Mouse (Mus musculus): Measurements from ENCODE around the gene Ubxn2a. TPM values are rescaled to one million over a fixed set of nuclear protein-coding genes. Genes with fewer than 3 reads are reported as not detected.
"Not testable (repeated sequence)": the region's sequence is repeated elsewhere in the genome, so short reads cannot be mapped to it uniquely, and the experiment has no call there.

The Ubxn2a gene
- total RNA-seq (2021): 10 to 100 TPM; 50.1 TPM
- 7.1 and 8.6 TPM in 2 replicates for polyA plus RNA-seq (2012; rRNA removed)
- long read RNA-seq, transcript Ubxn2a-201 (7 exons, 2,696 nt): major isoform, 21 of 32 reads
- long read RNA-seq, partial matches to known transcripts: 3 of 32 reads
- long read RNA-seq, other reads (novel, unspliced or antisense): 7 of 32 reads

DNA sequence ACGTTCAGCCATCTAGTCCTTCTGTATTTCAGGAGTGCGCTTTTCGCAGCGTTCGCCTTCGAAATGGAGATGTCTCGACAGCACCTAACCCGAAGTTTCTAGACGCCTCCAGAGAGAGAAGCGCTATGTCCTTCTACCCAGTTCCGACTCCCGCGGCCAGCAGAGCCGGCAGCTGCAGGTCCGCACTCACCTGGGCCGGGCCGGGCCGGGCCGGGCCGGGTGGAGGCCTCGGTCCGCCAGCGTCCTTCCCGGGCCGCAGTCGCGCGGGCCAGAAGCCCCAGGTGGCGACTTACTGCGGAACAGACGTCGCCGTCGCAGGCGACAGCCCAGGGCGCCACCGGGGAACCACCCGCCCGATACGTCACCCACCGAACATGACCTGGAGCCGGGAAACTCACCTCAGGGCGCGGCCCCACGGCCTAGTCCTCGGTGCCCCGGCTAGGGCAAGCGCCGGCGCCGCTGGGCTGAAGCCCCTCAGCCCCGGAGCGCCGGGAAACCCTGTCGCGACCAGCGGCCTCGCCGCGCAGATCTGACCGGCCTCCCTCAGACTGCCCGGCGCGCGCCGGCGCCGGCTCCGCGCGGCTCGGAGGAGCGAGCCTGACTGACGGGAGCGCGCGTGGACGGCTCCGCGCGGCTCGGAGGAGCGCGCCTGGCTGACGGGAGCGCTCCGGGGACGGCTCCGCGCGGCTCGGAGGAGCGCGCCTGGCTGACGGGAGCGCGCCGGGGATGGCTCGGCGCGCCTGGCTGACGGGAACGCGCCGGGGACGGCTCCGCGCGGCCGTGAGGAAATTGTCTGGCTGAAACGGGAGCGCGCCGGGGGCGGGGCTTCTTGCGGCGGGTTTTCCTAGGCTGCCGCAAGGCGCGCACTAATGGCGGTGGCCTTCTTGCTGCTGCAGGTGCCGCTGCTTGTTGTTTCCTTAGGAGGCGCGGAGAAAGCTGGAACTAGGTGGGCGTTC is at the start of gene Ubxn2a:
Ubxn2a (minus strand) TSS at position 755 of the 956 bp plus-strand sequence.
- DNase-seq: peak; percentile 98

GRCm38 (mm10) chr12:4953156-4953555 is 45.7 kb upstream of the Ubxn2a start:
- peak; percentile 15 for DNase-seq

DNA sequence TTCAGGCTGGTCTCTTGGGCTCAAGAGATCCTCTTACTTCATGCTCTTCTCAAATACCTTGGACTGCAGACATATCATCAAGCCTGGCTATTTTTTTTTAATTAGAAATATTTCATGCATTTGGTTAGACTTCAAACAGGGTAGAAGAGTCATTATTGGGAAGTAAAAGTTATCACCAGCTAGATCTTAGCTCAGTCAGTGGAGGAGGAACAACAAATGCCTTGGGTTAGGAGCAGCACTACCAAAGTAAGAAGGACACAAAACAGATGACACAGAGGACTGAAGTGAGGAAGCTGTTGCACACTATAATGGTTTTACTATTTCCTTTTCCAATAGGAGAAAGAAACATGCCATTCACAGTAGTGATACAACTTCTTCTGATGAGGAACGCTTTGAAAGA is 44.8 kb upstream of the Ubxn2a start:
- DNase-seq: no peak

- no peak for DNase-seq
These were observed 23.5 kb upstream of the Ubxn2a start for GRCm38 (mm10) chr12:4930820-4931548.

GRCm38 (mm10) chr12:4928197-4928596 is 20.7 kb upstream of the Ubxn2a start:
- DNase-seq: no peak

DNA sequence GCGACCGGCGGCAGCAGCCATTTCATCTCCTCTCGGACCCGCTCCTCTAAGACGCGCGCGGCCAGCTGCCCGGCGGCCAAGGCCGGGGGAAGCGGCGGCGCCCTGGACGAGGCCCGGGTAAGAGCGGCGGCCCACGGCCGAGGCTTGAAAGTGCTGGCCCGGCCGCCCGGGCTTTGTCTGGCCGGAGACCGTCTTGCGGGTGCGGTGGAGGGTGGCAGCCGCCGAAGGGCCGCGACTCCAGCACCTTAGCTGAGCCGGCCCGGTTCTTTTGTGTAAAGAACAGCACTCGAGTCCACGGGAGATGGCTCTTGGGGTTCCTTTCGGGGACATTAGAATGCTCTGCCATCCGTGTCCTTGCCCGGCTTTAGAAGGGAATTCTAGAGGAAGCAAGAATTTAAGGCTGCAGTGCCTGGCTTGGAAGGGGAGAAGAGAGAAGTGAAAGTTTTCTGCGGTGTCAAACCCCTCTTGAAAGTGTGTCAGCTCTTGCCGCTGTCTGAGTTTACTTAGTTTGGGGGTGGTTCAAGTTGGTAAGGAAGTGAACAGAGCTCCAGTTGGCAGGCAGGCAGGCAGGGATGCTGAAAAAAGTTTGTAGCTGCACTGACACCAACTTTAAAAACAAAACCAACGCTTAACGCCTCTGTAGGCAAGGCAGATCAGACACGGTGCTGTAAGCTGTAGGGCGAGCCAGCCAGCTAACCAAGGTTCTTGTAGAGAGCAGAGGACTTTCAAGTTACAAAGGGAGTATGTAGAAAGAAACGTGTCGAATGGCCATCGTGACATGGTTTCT is 10.5 kb upstream of the Ubxn2a start:
- DNase-seq: peak; percentile 83

GRCm38 (mm10) chr12:4916994-4917804 is 9.7 kb upstream of the Ubxn2a start, which contains the start of gene Atad2b:
Gene Atad2b, plus strand, starts transcription at chr12:4917353.
- peak; percentile 99 for DNase-seq

DNA sequence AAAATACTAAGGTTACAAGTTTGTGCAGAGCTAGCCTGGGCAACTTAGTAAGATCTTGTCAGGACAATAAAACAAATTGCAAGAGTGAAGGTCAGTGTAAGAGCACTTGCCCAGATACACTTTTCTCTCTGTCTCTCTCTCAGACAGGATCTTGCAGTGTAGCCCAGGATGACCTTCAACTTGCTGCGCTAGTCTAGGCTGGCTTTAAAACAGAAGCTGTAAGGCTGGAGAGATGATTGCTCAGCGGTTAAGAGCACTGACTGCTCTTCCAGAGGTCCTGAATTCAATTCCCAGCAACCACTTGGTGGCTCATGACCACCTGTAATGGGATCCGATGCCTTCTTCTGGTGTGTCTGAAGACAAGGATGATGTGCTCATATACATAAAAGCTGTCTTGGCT is 7.4 kb upstream of the Ubxn2a start:
- peak; percentile 20 for DNase-seq

DNA sequence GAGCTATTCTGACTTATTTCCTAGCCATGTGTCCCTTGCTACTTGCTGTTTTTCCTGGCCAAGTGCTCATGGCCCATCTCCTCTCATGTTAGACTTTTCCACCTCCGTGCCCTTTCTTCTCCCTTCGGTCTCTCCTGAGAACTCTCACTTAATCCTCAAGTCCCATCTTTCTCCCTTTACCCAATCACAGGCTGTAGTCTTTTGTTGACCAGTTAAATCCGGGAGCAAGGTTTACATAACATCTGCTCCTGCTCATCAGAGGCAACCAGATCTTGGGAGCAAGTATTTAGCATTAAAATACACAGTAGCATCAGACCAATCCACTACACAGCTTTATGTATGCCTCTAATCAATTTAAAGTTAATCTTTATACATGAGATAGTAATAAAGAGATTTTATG is 6.9 kb upstream of the Ubxn2a start:
- DNase-seq: no peak

DNA sequence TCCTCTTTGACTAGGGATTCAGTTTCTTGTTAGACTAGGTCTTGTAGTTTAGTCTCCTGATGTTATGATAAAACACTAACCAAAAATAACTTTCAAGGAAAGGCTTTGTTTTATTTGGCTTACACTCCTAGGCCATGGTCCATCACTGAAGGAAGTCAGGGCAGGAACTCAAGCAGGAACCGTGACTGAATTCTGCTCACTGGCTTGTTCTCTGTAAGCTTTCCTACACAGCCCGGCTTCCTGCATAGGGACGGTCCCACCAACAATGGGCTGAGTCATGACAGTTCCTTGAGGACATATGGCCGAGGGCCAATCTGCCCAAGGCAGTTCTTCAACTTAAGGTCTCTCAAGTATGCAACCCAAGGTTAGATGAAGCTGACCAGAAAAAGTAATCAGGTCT is 4.2 kb upstream of the Ubxn2a start:
- DNase-seq: peak; percentile 59

DNA sequence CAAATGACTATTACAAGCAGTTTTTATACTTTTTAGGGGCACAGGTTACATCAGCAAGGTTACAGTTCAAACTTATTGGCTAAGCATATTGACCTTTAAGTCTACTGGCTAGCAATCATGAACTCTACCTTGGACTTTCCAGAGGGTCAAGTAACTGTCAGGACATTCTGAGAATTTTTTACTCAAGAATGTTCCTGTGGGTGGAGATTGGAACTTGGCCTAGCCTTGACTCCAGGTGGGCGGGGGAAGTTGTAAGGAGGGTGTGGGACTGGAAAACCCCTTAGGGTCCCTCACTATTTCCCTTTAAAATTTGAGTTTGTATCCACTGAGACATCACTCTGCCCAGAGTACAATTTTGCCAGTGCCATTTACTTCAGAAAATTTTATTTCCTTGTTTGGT is 3.0 kb upstream of the Ubxn2a start:
- peak; percentile 9 for DNase-seq

DNA sequence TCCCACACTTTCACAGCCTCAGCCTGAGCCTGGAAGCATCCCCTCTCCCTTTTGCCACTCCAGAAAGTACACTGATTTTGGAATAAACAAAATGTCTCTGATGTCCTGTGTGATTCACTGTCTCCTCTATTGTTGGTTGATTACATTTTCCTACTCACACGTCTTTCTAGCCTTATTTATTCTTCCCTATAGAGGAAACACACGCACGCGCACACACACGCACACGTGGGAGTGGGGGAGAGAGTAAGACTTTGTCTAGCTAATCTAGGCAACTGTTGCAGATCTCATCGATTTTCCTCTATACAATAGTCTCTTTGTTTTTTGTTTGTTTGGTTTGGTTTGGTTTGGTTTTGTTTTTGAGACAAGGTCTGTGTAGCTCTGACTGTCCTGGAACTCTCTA is 886 bp upstream of the Ubxn2a start:
- no peak for DNase-seq

- DNase-seq: no peak
These were observed 1.0 kb downstream of the Ubxn2a start for GRCm38 (mm10) chr12:4906476-4906875.

- no peak for DNase-seq
These were observed 1.6 kb downstream of the Ubxn2a start for GRCm38 (mm10) chr12:4905946-4906345.

GRCm38 (mm10) chr12:4898024-4898423 is 9.5 kb downstream of the Ubxn2a start:
- no peak for DNase-seq

GRCm38 (mm10) chr12:4889891-4890290 is 17.6 kb downstream of the Ubxn2a start:
- DNase-seq: no peak

DNA sequence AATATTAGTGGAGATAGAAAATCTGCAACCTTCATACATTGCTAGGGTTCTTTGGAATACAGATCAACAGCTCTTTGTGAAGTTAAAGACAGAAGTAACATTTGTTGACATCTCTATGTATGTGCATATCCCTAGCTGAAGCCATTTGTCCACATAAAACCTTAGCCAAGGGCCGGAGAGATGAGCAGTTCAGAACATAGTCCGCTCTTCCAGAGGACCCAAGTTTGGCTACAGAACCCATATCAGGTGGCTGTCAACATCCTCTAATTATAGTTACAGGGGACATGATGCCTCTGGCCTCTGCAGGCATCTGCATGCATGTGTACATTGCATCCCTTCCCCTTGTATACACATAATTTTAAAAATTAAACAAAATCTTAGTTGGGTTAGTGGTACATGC is 18.3 kb downstream of the Ubxn2a start:
- DNase-seq: no peak

- no peak for DNase-seq
These were observed 18.8 kb downstream of the Ubxn2a start for GRCm38 (mm10) chr12:4888739-4889138.

DNA sequence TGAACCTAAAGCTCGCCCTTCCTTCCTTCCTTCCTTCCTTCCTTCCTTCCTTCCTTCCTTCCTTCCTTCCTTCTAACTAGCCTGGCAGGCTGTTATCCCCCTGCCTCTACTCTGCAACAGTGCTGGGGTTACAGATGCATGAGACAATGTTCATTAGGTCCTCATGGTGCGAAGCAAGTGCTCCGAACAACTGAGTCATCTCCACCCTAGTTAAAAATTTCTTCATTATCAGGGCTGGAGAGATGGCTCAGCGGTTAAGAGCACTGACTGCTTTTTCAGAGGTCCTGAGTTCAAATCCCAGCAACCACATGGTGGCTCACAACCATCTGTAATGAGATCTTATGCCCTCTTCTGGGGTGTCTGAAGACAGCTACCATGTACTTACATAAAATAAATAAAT is 20.9 kb downstream of the Ubxn2a start:
- DNase-seq: not testable (repeated sequence)

DNA sequence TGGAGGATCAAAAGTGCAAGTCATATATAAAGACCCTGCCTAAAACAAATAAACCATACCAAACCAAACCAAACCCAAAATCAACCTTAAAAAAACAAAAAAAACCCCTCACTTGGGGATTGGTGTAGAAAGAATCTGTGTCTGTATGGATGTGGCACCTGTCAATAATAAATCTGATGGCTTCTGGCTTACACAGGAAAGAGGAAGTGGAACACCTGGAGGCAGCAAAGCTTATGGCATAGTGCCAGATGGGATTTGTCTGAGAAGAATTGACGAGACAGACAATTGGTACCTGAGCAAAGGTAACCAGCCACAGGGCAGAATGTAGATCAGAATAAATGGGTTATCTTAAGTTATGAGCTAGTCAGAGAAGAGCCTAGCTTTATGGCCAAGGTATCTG is 22.4 kb downstream of the Ubxn2a start:
- DNase-seq: no peak

DNA sequence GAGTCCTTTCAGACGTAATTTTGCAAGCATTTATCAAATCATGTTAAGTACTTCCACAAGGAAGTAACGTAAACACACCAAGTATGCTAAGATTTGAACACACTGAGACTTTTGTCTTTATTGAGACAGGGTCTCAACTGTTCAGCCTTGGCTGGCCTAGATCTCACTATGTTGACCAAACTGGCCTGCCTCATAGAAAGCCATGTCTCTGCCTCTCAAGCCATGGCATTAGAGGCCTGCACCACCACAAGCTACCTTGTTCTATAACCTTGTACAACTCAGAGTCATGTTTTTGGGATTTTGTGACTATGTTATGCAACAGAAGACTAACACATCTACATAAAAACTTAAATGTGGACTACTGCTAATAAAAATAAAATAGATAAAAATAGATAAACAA is 25.4 kb downstream of the Ubxn2a start:
- DNase-seq: no peak

All from adrenal gland, adult 2 months (tissue).